In genomic region chr14:25780601-25781000, GRCm38 (mm10) we compare ENCODE assay signal across 14 mouse cellular contexts. TPM values are rescaled to one million over a fixed set of nuclear protein-coding genes. Genes with fewer than 3 reads are reported as not detected.
DNase-seq lines count a peak whose midpoint lies in the region; ATAC-seq and TF ChIP-seq lines count a peak whose summit lies in the region.
"Had no signal": no experiment of that assay in that cellular context is flagged by ENCODE, and none has a peak within 500 bp of the region (broad histone marks: within the 10 kb centered on the region; RNA-seq: fewer than 3 reads in every experiment).

No protein-coding gene starts in this region.

- H3K36me3 ChIP-seq in lung, postnatal 0 days (ENCODE audit: insufficient read depth, low read length), result no peaks in the 10 kb centered on the region
- no peaks in the 10 kb centered on the region for H3K36me3 ChIP-seq in macrophage (ENCODE audit: inconsistent target)
- H3K36me3 ChIP-seq in splenic B cell, adult 2 months (ENCODE audit: control insufficient read depth, insufficient read depth, low read length, poor library complexity, severe bottlenecking), result no peaks in the 10 kb centered on the region
- no peaks in the 10 kb centered on the region for H3K36me3 ChIP-seq in liver, embryonic 11.5 days (ENCODE audit: control insufficient read depth, insufficient read depth, low read length)
- no peaks in the 10 kb centered on the region for H3K36me3 ChIP-seq in forebrain, embryonic 12.5 days (replicated peaks)
- H3K36me3 ChIP-seq: embryonic facial prominence, embryonic 10.5 days; intestine, embryonic 15.5 days; liver, embryonic 13.5 days; midbrain, embryonic 10.5 days had no signal

- 66% methylated on average over 11 of the region's 11 CpGs for WGBS in lung, postnatal 0 days
- 9% methylated on average over 9 of the region's 11 CpGs for WGBS in macrophage (ENCODE audit: missing documents)
- 80% methylated on average over 11 of the region's 11 CpGs for WGBS in liver, embryonic 11.5 days
- 85% methylated on average over 11 of the region's 11 CpGs for WGBS in forebrain, embryonic 12.5 days

- peak overlapping the region; percentile 35; the same call in 1 of the 2 replicates for H3K27ac ChIP-seq in lung, postnatal 0 days (ENCODE audit: low read length)
- H3K27ac ChIP-seq in macrophage, result peak overlapping the region; percentile 40
- H3K27ac ChIP-seq in liver, embryonic 11.5 days (ENCODE audit: low read depth, low read length), result no peak overlapping the region
- no peak overlapping the region for H3K27ac ChIP-seq in forebrain, embryonic 12.5 days
- H3K27ac ChIP-seq: embryonic facial prominence, embryonic 10.5 days; intestine, embryonic 15.5 days; kidney, postnatal 0 days; liver, embryonic 13.5 days; midbrain, embryonic 10.5 days had no signal

- peak; percentile 51 for ATAC-seq in lung, postnatal 0 days
- no peak for ATAC-seq in liver, embryonic 11.5 days (replicated peaks; ENCODE audit: low FRiP score)
- no peak for ATAC-seq in forebrain, embryonic 12.5 days (ENCODE audit: low FRiP score)
- ATAC-seq: intestine, embryonic 15.5 days had no signal

- DNase-seq in lung, postnatal 0 days (ENCODE audit: low spot score), result peak; percentile 86
- no peak for DNase-seq in lung, postnatal 25 days (ENCODE audit: low spot score)
- DNase-seq in T-cell, adult 2 months (ENCODE audit: low spot score), result peak; percentile 12
- DNase-seq in splenic B cell, adult 2 months (ENCODE audit: low read depth, low spot score), result peak; percentile 60
- DNase-seq in liver, embryonic 11.5 days (ENCODE audit: low spot score), result no peak
- DNase-seq: cerebellum, postnatal 14 days; heart, postnatal 10 days; liver, embryonic 13.5 days had no signal

- H3K79me2 ChIP-seq in macrophage (ENCODE audit: inconsistent target), result no peaks in the 10 kb centered on the region

- no peaks in the 10 kb centered on the region for H3K27me3 ChIP-seq in lung, postnatal 0 days (replicated peaks; ENCODE audit: insufficient read depth, low read length)
- no peaks in the 10 kb centered on the region for H3K27me3 ChIP-seq in splenic B cell, adult 2 months (ENCODE audit: control insufficient read depth, insufficient read depth, low read length, poor library complexity, severe bottlenecking)
- no peaks in the 10 kb centered on the region for H3K27me3 ChIP-seq in liver, embryonic 11.5 days (replicated peaks; ENCODE audit: control insufficient read depth, insufficient read depth, low read length)
- no peaks in the 10 kb centered on the region for H3K27me3 ChIP-seq in forebrain, embryonic 12.5 days
- H3K27me3 ChIP-seq: intestine, embryonic 15.5 days; liver, embryonic 13.5 days had no signal

- H3K9me3 ChIP-seq in lung, postnatal 0 days (ENCODE audit: low read length), result no peaks in the 10 kb centered on the region
- no peaks in the 10 kb centered on the region for H3K9me3 ChIP-seq in liver, embryonic 11.5 days (ENCODE audit: control insufficient read depth, low read length)
- no peaks in the 10 kb centered on the region for H3K9me3 ChIP-seq in forebrain, embryonic 12.5 days
- H3K9me3 ChIP-seq: embryonic facial prominence, embryonic 10.5 days; intestine, embryonic 15.5 days; liver, embryonic 13.5 days; midbrain, embryonic 10.5 days had no signal

- no peak for TF ChIP-seq CTCF in lung, postnatal 0 days (IDR thresholded peaks at IDR 0.05)

- TF ChIP-seq EP300 in lung, postnatal 0 days (IDR thresholded peaks at IDR 0.05), result no peak

- H3K9ac ChIP-seq in lung, postnatal 0 days (replicated peaks; ENCODE audit: low read depth), result no peak overlapping the region
- H3K9ac ChIP-seq in liver, embryonic 11.5 days (ENCODE audit: low read depth, low read length), result no peak overlapping the region
- H3K9ac ChIP-seq in forebrain, embryonic 12.5 days, result no peak overlapping the region
- H3K9ac ChIP-seq: intestine, embryonic 15.5 days; liver, embryonic 13.5 days had no signal

- no peak overlapping the region for H3K4me2 ChIP-seq in lung, postnatal 0 days (replicated peaks; ENCODE audit: low read depth, low read length)
- no peak overlapping the region for H3K4me2 ChIP-seq in liver, embryonic 11.5 days
- H3K4me2 ChIP-seq in forebrain, embryonic 12.5 days, result no peak overlapping the region
- H3K4me2 ChIP-seq: intestine, embryonic 15.5 days; liver, embryonic 13.5 days had no signal

- no peaks in the 10 kb centered on the region for H3K4me1 ChIP-seq in lung, postnatal 0 days (ENCODE audit: insufficient read depth, low read depth, low read length)
- peaks cover 8% of the 10 kb centered on the region; the same call in 1 of the 2 replicates for H3K4me1 ChIP-seq in liver, embryonic 11.5 days (replicated peaks; ENCODE audit: control insufficient read depth, insufficient read depth, low read length)
- no peaks in the 10 kb centered on the region for H3K4me1 ChIP-seq in forebrain, embryonic 12.5 days

- no peak overlapping the region for H3K4me3 ChIP-seq in lung, postnatal 0 days (ENCODE audit: low read depth, low read length)
- no peak overlapping the region for H3K4me3 ChIP-seq in macrophage (ENCODE audit: inconsistent target)
- no peak overlapping the region for H3K4me3 ChIP-seq in liver, embryonic 11.5 days (ENCODE audit: low read depth, low read length)
- H3K4me3 ChIP-seq in forebrain, embryonic 12.5 days (replicated peaks), result no peak overlapping the region
- H3K4me3 ChIP-seq: embryonic facial prominence, embryonic 10.5 days; intestine, embryonic 15.5 days; liver, embryonic 13.5 days; midbrain, embryonic 10.5 days had no signal

RNA-seq across cellular contexts. Expression of gene Zcchc24, which starts 11.8 kb away (rescaled TPM):
- 19.3 and 19.5 TPM in 2 replicates for polyA plus RNA-seq in lung, postnatal 0 days (2015; fragmentation: Nextera tagmentation; extraction: Ambion mirVana)
- total RNA-seq in macrophage (2018; cell fraction: chromatin; rRNA removed), result 10 to 100 TPM in 18 of 26 experiments, 1 to 10 TPM in 8; 1.4 to 30.9 (median 18.0) TPM
- 10 to 100 TPM; 16.0 to 49.3 (median 30.4) TPM for total RNA-seq in macrophage (2018; cell fraction: cytosol; rRNA removed)
- 10 to 100 TPM; 10.2 to 59.8 (median 28.2) TPM for total RNA-seq in macrophage (2018; cell fraction: nucleus; rRNA removed)
- polyA plus RNA-seq in macrophage (2018), result 26.2 to 48.4 TPM (median 38.0 TPM) in 3 replicates
- polyA plus RNA-seq in liver, embryonic 11.5 days (2014; fragmentation: Nextera tagmentation; extraction: Ambion mirVana), result 11.3 and 13.4 TPM in 2 replicates
- polyA plus RNA-seq in forebrain, embryonic 12.5 days (2016; fragmentation: Nextera tagmentation; extraction: Ambion mirVana), result 12.3 and 14.2 TPM in 2 replicates

Comparison
In these comparisons a context has a peak if more than half of its experiments do, and no peak if none do; other contexts are left out.
1. DNase-seq: peak in lung, postnatal 0 days (single experiment), T-cell, adult 2 months (single experiment) and splenic B cell, adult 2 months (single experiment); none in lung, postnatal 25 days (single experiment) and liver, embryonic 11.5 days (single experiment).
2. H3K27ac ChIP-seq: peak in lung, postnatal 0 days (single experiment) and macrophage (single experiment); none in liver, embryonic 11.5 days (single experiment) and forebrain, embryonic 12.5 days (single experiment).